Mouse (Mus musculus): ENCODE results near the gene Mdm2. TPM values are rescaled to one million over a fixed set of nuclear protein-coding genes. Genes with fewer than 3 reads are reported as not detected.

Gene Mdm2
- polyA plus RNA-seq, 1 experiment from 2014 or later: 47.7 TPM

DNA sequence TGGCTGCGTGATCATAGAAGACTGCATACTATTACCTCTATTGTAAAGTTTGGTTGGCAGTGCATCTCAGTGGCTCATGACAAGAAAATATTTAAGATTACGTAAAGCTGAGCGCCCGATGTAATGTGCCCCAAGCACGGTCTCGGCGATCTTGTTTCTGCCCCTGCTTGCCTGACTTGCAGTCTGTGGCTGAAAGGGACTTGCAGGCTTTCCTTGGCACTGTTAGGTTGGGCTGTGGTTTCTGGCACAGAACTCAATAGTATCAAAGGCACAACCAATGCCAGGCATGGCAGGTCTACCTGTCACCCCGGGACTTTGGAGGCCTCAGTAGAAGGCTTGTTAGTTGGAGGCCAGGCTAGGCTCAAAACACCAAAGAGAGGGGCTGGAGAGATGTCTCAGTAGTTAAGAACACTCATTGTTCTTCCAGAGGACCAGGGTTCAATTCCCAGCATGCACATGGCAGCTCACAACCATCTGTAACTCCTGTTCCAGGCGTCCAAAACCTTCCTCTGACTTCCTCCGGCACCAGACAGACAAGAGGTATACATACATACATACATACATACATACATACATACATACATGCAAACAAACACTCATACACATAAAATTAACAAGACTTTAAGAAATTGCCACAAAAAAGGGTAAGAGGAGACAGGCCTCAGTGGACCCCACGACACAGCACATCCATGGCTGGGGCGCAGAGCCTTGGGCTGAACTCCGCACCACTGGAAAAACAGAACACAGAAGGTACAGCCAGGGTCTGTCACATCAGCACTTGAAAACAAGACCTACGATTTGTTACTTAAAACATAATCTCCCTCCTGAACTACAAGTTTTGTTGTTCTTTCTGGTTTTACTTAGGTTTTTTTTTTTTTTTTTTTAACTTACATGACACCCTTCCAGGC, 51.8 kb downstream of the Mdm2 start:
- no peak overlapping the region for H3K9ac ChIP-seq
- H3K4me3 ChIP-seq: no peak overlapping the region
- H3K27me3 ChIP-seq: no peaks in the 10 kb centered on the region
- no peaks in the 10 kb centered on the region for H3K36me3 ChIP-seq
- ATAC-seq (ENCODE audit: borderline replicate concordance, extremely low read depth, low FRiP score, low TSS enrichment): no peak
- no peaks in the 10 kb centered on the region for H3K9me3 ChIP-seq
- H3K4me2 ChIP-seq: no peak overlapping the region
- H3K27ac ChIP-seq: no peak overlapping the region
- 92% methylated on average over 14 of the region's 14 CpGs for WGBS
- peaks cover 9% of the 10 kb centered on the region for H3K4me1 ChIP-seq

DNA sequence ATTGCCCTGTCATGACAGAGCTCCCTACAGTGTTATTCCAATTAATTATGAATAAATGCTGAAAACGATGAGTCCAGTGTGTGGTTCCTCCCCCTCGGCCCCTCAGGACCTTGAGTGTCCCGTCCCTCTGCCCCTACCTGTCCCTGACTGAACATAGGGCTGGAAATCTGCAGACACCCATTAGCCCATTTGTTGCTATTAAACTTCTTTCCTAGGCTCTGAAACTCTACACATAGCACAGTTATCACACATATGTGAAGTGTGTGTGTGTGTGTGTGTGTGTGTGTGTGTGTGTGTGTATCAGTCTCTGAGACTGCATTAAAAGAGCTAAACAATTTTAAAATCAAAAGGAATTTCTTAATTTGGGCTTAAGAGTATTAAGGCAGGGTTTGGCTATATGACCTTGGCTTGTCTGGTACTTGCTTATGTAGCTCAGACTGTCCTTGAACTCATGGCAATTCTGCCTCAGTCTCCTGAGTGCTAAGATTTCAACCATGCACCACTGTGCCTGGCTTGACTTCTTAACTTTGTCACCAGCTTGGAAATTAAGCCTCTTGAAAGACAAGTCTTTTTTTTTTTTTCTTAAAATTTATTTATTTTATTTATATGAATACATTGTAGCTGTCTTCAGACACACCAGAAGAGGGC, 52.8 kb downstream of the Mdm2 start:
- Histone ChIP-seq H3K9ac (no peak overlapping the region), H3K27ac (no peak overlapping the region), H3K4me2 (no peak overlapping the region), H3K36me3 (no peaks in the 10 kb centered on the region), H3K4me1 (peaks cover 3% of the 10 kb centered on the region; the same call in 1 of the 2 replicates), H3K4me3 (no peak overlapping the region), H3K27me3 (no peaks in the 10 kb centered on the region), H3K9me3 (no peaks in the 10 kb centered on the region)
- no peak for ATAC-seq (ENCODE audit: borderline replicate concordance, extremely low read depth, low FRiP score, low TSS enrichment)
- WGBS: 81% methylated on average over 3 of the region's 3 CpGs

DNA sequence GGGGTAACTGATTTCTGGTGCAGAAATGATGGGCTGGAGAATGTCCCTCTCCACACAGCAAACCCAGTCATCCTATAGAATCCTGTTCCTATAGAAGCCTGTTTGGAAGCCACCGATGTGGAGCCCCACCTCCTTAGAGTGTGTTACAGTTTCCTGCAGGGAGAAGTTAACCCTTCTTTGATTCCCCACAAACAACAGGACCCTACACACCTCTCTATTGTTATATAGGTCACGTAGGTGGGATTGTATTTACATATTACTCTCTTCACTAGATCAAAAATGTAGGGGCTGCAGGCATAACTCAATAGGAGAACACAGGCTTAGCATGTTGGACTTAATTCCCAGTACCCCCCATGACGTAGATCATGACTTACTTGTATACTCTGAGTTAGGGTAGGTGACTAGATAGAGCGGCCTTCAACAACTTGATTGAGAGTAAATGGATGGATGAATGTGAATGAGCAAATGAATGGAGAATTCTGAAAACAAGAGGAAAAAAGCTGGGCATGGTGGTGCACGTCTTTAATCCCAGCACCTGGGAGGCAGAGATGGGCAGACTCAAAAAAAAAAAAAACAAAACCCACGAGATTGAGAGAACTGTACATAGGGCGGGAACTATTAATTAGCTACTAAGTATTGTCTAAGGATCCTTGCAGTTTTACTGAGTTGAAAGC, 53.4 kb downstream of the Mdm2 start:
- no peak overlapping the region for H3K27ac ChIP-seq
- no peak overlapping the region for H3K4me3 ChIP-seq
- no peaks in the 10 kb centered on the region for H3K4me1 ChIP-seq
- WGBS: 76% methylated on average over 7 of the region's 7 CpGs
- H3K9ac ChIP-seq: no peak overlapping the region
- H3K27me3 ChIP-seq: no peaks in the 10 kb centered on the region
- no peak overlapping the region for H3K4me2 ChIP-seq
- H3K36me3 ChIP-seq: no peaks in the 10 kb centered on the region
- H3K9me3 ChIP-seq: no peaks in the 10 kb centered on the region
- no peak for ATAC-seq (ENCODE audit: borderline replicate concordance, extremely low read depth, low FRiP score, low TSS enrichment)

DNA sequence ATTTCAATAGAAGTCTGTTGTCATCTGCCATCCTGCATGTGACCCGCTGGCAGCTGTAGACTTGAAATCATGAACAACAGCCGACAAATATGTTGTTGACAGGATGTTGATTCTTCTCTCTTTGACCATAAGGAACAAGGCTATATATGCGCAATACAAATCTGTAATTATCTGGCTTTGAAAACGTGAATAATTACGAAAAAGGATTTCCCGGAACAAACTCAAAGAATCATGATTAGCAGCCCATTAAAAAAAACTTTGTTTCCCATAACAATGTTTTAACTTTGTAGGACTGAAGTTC, 53.9 kb downstream of the Mdm2 start:
- no peak overlapping the region for H3K4me3 ChIP-seq
- H3K27me3 ChIP-seq: no peaks in the 10 kb centered on the region
- WGBS: 73% methylated on average over 6 of the region's 6 CpGs
- no peaks in the 10 kb centered on the region for H3K36me3 ChIP-seq
- no peak overlapping the region for H3K9ac ChIP-seq
- ATAC-seq (ENCODE audit: borderline replicate concordance, extremely low read depth, low FRiP score, low TSS enrichment): no peak
- no peaks in the 10 kb centered on the region for H3K9me3 ChIP-seq
- no peak overlapping the region for H3K27ac ChIP-seq
- no peaks in the 10 kb centered on the region for H3K4me1 ChIP-seq
- H3K4me2 ChIP-seq: no peak overlapping the region

DNA sequence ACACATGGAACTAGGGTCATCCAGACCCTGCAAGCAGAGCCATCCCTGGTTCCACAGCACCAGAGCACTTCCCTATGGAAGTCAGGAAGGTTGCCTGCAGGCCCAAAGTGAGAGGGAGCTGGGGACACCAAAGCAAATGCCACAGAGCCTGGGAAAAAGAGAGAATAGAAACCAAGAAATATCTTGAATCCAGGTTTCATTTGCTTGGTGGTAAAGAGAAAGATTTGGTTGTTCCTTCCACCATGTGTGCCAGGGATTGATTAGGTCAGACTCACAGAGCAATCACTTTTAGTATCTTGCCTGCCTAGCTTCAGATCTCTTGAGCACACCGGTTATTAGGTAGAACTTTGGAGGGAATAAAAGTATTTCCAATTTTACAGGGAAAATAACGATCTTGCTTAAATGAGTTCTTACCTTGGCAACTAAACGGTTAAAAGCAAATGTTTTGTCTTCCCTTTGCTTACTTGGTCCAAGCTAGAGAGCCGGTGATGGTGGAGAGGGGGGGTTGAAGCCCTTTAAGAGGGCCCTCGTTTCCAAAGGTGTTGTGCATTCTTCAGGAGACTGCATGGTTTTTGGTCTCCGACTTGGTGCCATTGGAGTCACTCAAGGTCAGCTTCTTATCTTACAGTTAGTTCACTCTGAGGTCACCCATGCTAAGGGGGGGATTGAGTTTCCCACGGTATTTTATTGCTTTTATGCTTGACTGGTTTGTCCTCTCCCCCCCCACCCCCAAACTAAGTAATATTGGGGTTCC, 54.5 kb downstream of the Mdm2 start:
- H3K4me2 ChIP-seq: no peak overlapping the region
- no peak for ATAC-seq (ENCODE audit: borderline replicate concordance, extremely low read depth, low FRiP score, low TSS enrichment)
- H3K27me3 ChIP-seq: no peaks in the 10 kb centered on the region
- H3K36me3 ChIP-seq: no peaks in the 10 kb centered on the region
- H3K9me3 ChIP-seq: no peaks in the 10 kb centered on the region
- H3K4me1 ChIP-seq: no peaks in the 10 kb centered on the region
- no peak overlapping the region for H3K27ac ChIP-seq
- H3K4me3 ChIP-seq: no peak overlapping the region
- no peak overlapping the region for H3K9ac ChIP-seq
- WGBS: 43% methylated on average over 7 of the region's 7 CpGs

DNA sequence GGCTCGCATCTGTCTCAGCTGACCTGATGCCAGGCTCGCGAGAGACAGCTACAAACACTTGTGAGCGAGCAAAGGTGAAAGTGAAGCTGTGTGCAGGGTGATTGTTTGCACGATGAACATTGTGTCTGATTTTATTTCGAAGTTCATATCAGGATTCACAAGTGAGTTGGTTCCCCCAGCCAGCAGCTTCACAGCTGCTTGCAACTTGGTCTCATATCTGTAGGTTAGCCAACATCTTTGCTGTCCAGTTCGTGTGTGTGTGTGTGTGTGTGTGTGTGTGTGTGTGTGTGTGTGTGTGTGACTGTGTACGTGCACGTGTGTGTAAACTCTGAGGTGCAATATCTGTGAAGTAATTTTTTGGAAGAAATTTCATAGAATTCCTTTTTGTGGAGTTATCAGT, 55.1 kb downstream of the Mdm2 start:
- H3K9ac ChIP-seq: no peak overlapping the region
- H3K27ac ChIP-seq: no peak overlapping the region
- no peaks in the 10 kb centered on the region for H3K27me3 ChIP-seq
- no peaks in the 10 kb centered on the region for H3K9me3 ChIP-seq
- no peaks in the 10 kb centered on the region for H3K4me1 ChIP-seq
- H3K4me3 ChIP-seq: no peak overlapping the region
- no peak overlapping the region for H3K4me2 ChIP-seq
- no peak for ATAC-seq (ENCODE audit: borderline replicate concordance, extremely low read depth, low FRiP score, low TSS enrichment)
- 78% methylated on average over 9 of the region's 9 CpGs for WGBS
- no peaks in the 10 kb centered on the region for H3K36me3 ChIP-seq

DNA sequence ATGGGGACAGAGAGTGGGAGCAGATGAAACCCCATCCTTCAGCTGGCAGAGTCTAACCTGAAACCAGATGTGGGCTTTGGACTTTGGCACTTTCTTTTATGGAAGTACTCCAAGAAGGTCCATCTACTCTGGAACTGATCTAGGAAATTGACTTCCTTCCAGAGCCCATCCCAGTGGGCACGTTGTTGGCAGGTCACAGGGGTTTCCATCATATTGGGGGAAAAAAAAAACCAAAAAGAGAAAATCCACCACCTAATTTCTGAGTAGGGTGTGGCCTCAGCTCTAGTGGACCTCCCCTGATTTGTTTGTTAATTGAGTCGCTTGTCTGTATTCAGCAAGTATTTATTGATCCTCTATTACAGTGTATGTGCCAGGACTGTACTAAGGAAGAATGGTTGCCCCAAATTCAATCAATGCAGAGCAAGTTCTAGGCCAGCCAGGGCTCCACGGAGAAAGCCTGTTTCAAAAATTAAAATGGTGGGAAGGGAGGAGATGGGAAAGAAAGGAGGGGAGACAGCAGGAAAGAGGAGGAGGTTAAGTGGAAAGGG, 55.9 kb downstream of the Mdm2 start:
- WGBS: 82% methylated on average over 3 of the region's 3 CpGs
- no peak overlapping the region for H3K27ac ChIP-seq
- no peaks in the 10 kb centered on the region for H3K9me3 ChIP-seq
- no peak for ATAC-seq (ENCODE audit: borderline replicate concordance, extremely low read depth, low FRiP score, low TSS enrichment)
- H3K4me2 ChIP-seq: no peak overlapping the region
- H3K36me3 ChIP-seq: no peaks in the 10 kb centered on the region
- no peak overlapping the region for H3K4me3 ChIP-seq
- H3K9ac ChIP-seq: no peak overlapping the region
- H3K27me3 ChIP-seq: no peaks in the 10 kb centered on the region
- no peaks in the 10 kb centered on the region for H3K4me1 ChIP-seq

DNA sequence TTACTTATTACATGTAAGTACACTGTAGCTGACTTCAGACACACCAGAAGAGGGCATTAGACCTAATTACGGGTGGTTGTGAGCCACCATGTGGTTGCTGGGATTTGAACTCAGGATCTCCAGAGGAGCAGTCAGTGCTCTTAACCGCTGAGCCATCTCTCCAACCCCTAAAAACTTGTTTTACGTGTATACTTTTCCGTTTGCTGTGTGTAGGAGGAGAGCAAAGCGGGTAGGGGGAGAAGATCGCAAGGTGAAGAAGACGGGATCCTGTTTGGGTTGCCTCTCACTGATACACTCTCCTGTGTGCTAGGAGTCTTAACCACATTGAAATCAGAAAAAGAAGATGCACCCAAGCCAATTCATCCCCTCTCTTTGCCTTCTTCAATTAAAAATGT, 56.8 kb downstream of the Mdm2 start:
- WGBS: 86% methylated on average over 7 of the region's 7 CpGs
- H3K9me3 ChIP-seq: no peaks in the 10 kb centered on the region
- H3K4me2 ChIP-seq: no peak overlapping the region
- H3K4me3 ChIP-seq: no peak overlapping the region
- no peaks in the 10 kb centered on the region for H3K36me3 ChIP-seq
- H3K27me3 ChIP-seq: no peaks in the 10 kb centered on the region
- no peak for ATAC-seq (ENCODE audit: borderline replicate concordance, extremely low read depth, low FRiP score, low TSS enrichment)
- no peaks in the 10 kb centered on the region for H3K4me1 ChIP-seq
- no peak overlapping the region for H3K9ac ChIP-seq
- no peak overlapping the region for H3K27ac ChIP-seq

DNA sequence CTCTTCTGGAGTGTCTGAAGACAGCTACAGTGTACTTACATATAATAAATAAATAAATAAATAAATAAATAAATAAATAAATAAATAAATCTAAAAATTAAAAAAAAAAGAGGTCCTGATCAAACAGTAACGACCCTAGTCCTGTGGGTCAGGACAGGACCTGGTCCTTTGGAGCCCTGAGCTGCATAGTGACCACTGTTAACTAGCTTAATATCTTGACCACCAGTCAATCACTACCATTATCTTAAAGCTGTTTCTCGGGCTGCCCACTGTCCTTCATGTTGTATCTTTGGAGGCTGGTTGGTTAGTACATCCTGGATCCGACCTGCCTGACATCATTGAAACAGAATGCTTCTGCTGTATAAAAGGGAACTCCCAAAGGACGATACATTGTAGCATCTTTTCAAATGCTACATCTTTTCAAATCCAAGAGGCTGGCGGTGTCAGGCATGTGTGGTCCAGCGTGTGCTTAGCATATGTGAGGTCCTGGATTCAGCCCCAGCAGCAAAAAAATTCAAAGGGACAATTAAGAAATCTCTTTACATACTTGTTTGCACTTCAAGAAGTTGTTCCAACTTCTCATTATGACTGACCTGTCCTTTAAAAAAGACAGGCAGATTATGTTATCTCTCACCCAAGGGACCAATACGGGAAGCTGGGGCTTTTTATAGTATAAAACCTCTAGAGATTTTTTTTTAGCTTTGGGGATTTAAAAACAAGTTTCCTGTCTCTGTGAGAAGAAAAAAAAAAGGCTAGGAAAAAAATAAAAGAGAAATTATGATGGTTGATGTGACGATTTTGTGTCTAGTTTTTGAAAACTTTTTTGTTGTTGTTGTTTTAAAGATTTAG, 57.4 kb downstream of the Mdm2 start:
- ATAC-seq (ENCODE audit: borderline replicate concordance, extremely low read depth, low FRiP score, low TSS enrichment): no peak
- H3K9me3 ChIP-seq: no peaks in the 10 kb centered on the region
- H3K27ac ChIP-seq: no peak overlapping the region
- H3K9ac ChIP-seq: no peak overlapping the region
- no peaks in the 10 kb centered on the region for H3K27me3 ChIP-seq
- no peak overlapping the region for H3K4me3 ChIP-seq
- H3K36me3 ChIP-seq: no peaks in the 10 kb centered on the region
- H3K4me1 ChIP-seq: no peaks in the 10 kb centered on the region
- WGBS: 80% methylated on average over 8 of the region's 8 CpGs
- H3K4me2 ChIP-seq: no peak overlapping the region

DNA sequence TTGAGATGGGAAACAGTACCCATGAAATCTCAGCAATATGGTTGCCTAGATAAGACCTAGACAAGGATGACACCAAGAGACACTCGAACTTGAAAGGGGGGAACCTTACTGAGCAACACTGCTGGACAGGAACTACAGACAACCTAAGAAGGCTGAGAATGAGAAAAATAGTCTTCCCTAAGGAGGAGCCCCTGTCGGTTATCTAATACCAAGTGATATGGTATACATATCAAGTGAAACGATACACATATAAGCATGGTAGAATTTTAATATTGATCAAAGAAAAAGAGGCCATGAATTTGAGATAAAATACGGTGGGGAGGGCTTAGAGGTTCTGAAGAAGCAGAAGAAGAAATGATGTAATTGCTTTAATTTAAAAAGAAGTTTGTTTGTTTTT, 58.2 kb downstream of the Mdm2 start:
- ATAC-seq (ENCODE audit: borderline replicate concordance, extremely low read depth, low FRiP score, low TSS enrichment): no peak
- Histone ChIP-seq H3K27ac (no peak overlapping the region), H3K4me1 (no peaks in the 10 kb centered on the region), H3K9me3 (no peaks in the 10 kb centered on the region), H3K4me3 (no peak overlapping the region), H3K9ac (no peak overlapping the region), H3K27me3 (no peaks in the 10 kb centered on the region), H3K36me3 (no peaks in the 10 kb centered on the region), H3K4me2 (no peak overlapping the region)
- 81% methylated on average over 4 of the region's 4 CpGs for WGBS
